Mouse (Mus musculus) lung, postnatal 0 days (tissue): ENCODE results near the gene Btbd16.

Experiments
- CTCF ChIP-seq: IDR thresholded peaks from 2 replicates; pipeline ENCODE4 v1.5.1; 2016; ENCODE audit warnings: antibody characterized with exemption, mild to moderate bottlenecking
- EP300 ChIP-seq: IDR thresholded peaks from 2 replicates; pipeline ENCODE4 v1.6.1; 2016; ENCODE audit warnings: antibody characterized with exemption, mild to moderate bottlenecking, control low read depth

GRCm38 (mm10) chr7:130743239-130744025 lies 30.4 kb upstream of the Btbd16 start:
- TF ChIP-seq CTCF: no peak
- no peak for TF ChIP-seq EP300
